Mouse (Mus musculus): ENCODE results near the gene Dmrt1.
A peak's percentile ranks its signal among the peaks of the same experiment; 100 is the strongest.

Gene Dmrt1

GRCm38 (mm10) chr19:25635119-25635518 lies 129.7 kb downstream of the Dmrt1 start:
- peak; percentile 22 for DNase-seq

- peak; percentile 81 for DNase-seq
These were observed 130.3 kb downstream of the Dmrt1 start for GRCm38 (mm10) chr19:25635622-25636244.

- DNase-seq, result no peak
These were observed 133.4 kb downstream of the Dmrt1 start for GRCm38 (mm10) chr19:25638766-25639361.

- no peak for DNase-seq
These were observed 136.4 kb downstream of the Dmrt1 start for GRCm38 (mm10) chr19:25641786-25642185.

GRCm38 (mm10) chr19:25647136-25647535 lies 141.7 kb downstream of the Dmrt1 start:
- no peak for DNase-seq

- DNase-seq, result no peak
These were observed 143.3 kb downstream of the Dmrt1 start for GRCm38 (mm10) chr19:25648701-25649100.

GRCm38 (mm10) chr19:25650474-25650873 lies 145.1 kb downstream of the Dmrt1 start:
- no peak for DNase-seq

GRCm38 (mm10) chr19:25652560-25652959 lies 147.1 kb downstream of the Dmrt1 start:
- DNase-seq, result no peak

Data from lung, postnatal 36 days (tissue).